In genomic region chr4:10911417-10911816, GRCm38 (mm10) we compare ENCODE assay signal across 8 mouse cellular contexts. TPM values are rescaled to one million over a fixed set of nuclear protein-coding genes. Genes with fewer than 3 reads are reported as not detected.
A peak's percentile ranks its signal among the peaks of the same experiment; 100 is the strongest.
DNase-seq lines count a peak whose midpoint lies in the region; ATAC-seq and TF ChIP-seq lines count a peak whose summit lies in the region.
"Not testable (repeated sequence)": the region's sequence is repeated elsewhere in the genome, so short reads cannot be mapped to it uniquely, and the experiment has no call there.

No protein-coding gene starts in this region.

- not testable (repeated sequence) for TF ChIP-seq CTCF in kidney, adult 2 months (conservative IDR thresholded peaks at IDR 0.05; ENCODE audit: insufficient read depth, insufficient read length, low read depth, low read length)

- not testable (repeated sequence) for H3K9ac ChIP-seq in intestine, embryonic 16.5 days (ENCODE audit: low read depth, low read length); liver, embryonic 12.5 days; lung, embryonic 16.5 days (ENCODE audit: low read length); stomach, embryonic 15.5 days

- not testable (repeated sequence) for TF ChIP-seq POLR2A in kidney, adult 2 months (IDR thresholded peaks at IDR 0.05; ENCODE audit: low read depth, low read length)

- H3K4me2 ChIP-seq in intestine, embryonic 16.5 days (ENCODE audit: low read depth, low read length) = peak overlapping the region; percentile 19; the same call in 1 of the 2 replicates
- H3K4me2 ChIP-seq in liver, embryonic 12.5 days = 0 out of 2 replicates have a peak overlapping the region, but pooled peaks have one; percentile 5
- H3K4me2 ChIP-seq in lung, embryonic 16.5 days (ENCODE audit: low read depth, low read length); stomach, embryonic 15.5 days: not testable (repeated sequence)

- not testable (repeated sequence) for H3K36me3 ChIP-seq in intestine, embryonic 16.5 days (ENCODE audit: control insufficient read depth, insufficient read depth, low read length); kidney, adult 2 months (ENCODE audit: control insufficient read depth, insufficient read depth, low read length); liver, embryonic 12.5 days; lung, embryonic 16.5 days (ENCODE audit: control insufficient read depth, insufficient read depth, low read length); stomach, embryonic 15.5 days

- not testable (repeated sequence) for H3K9me3 ChIP-seq in intestine, embryonic 16.5 days (ENCODE audit: control insufficient read depth, low read length); liver, embryonic 12.5 days (replicated peaks); lung, embryonic 16.5 days (ENCODE audit: control insufficient read depth, low read length); stomach, embryonic 15.5 days

- 34% methylated on average over 7 of the region's 7 CpGs for WGBS in intestine, embryonic 16.5 days
- WGBS in kidney, adult 2 months = 31% methylated on average over 7 of the region's 7 CpGs
- whole genome bisulfite sequencing in liver, embryonic 12.5 days (ENCODE audit: insufficient replicate concordance) = 43% methylated on average over 7 of the region's 7 CpGs
- WGBS in lung, embryonic 16.5 days = 31% methylated on average over 7 of the region's 7 CpGs
- 37% methylated on average over 7 of the region's 7 CpGs for WGBS in stomach, embryonic 15.5 days

- ATAC-seq in intestine, embryonic 16.5 days = peak; percentile 60
- not testable (repeated sequence) for ATAC-seq in liver, embryonic 12.5 days
- peak; percentile 50; the same call in 1 of the 2 replicates for ATAC-seq in lung, embryonic 16.5 days (ENCODE audit: low read depth)
- 0 out of 2 replicates have a peak, but pooled peaks have one; percentile 16 for ATAC-seq in stomach, embryonic 15.5 days (ENCODE audit: insufficient read depth, low FRiP score, low read depth)

- H3K4me3 ChIP-seq in intestine, embryonic 16.5 days (ENCODE audit: low read length); kidney, adult 2 months (ENCODE audit: insufficient read depth, low read depth, low read length); liver, embryonic 12.5 days; lung, embryonic 16.5 days (ENCODE audit: low read length); stomach, embryonic 15.5 days (replicated peaks): not testable (repeated sequence)

- H3K27me3 ChIP-seq in intestine, embryonic 16.5 days (replicated peaks; ENCODE audit: control insufficient read depth, insufficient read depth, low read length); kidney, adult 2 months (replicated peaks; ENCODE audit: control insufficient read depth, insufficient read depth, low read length); liver, embryonic 12.5 days (replicated peaks); lung, embryonic 16.5 days (ENCODE audit: control insufficient read depth, insufficient read depth, low read depth, low read length); stomach, embryonic 15.5 days (replicated peaks): not testable (repeated sequence)

- not testable (repeated sequence) for H3K27ac ChIP-seq in intestine, embryonic 16.5 days (ENCODE audit: low read length); kidney, adult 2 months (ENCODE audit: insufficient read depth, low read depth, low read length); liver, embryonic 12.5 days; lung, embryonic 16.5 days (ENCODE audit: low read length); stomach, embryonic 15.5 days

- H3K4me1 ChIP-seq in intestine, embryonic 16.5 days (ENCODE audit: control insufficient read depth, insufficient read depth, low read length); kidney, adult 2 months (ENCODE audit: control insufficient read depth, insufficient read depth, low read length); lung, embryonic 16.5 days (replicated peaks; ENCODE audit: control insufficient read depth, insufficient read depth, low read length); stomach, embryonic 15.5 days: not testable (repeated sequence)
- peaks cover 49% of the 10 kb centered on the region for H3K4me1 ChIP-seq in liver, embryonic 12.5 days

- peak; percentile 72 for DNase-seq in kidney, adult 2 months
- DNase-seq in kidney, postnatal 14 days = peak; percentile 40
- DNase-seq in lung, postnatal 25 days (ENCODE audit: low spot score) = peak; percentile 65
- peak; percentile 50 to 64 for DNase-seq in urinary bladder, postnatal 36 days (ENCODE audit: low spot score in 2 of 2)

RNA-seq across cellular contexts. Expression of gene 2610301B20Rik, which starts 37.1 kb away (rescaled TPM):
- polyA plus RNA-seq in intestine, embryonic 16.5 days (2015; fragmentation: Nextera tagmentation; extraction: Ambion mirVana) = 18.8 and 22.0 TPM in 2 replicates
- polyA plus RNA-seq in kidney, adult 2 months (2012; rRNA removed) = 5.3 and 7.0 TPM in 2 replicates
- 15.0 and 15.8 TPM in 2 replicates for polyA plus RNA-seq in liver, embryonic 12.5 days (2016; fragmentation: Nextera tagmentation; extraction: Ambion mirVana)
- 32.5 and 32.6 TPM in 2 replicates for polyA plus RNA-seq in lung, embryonic 16.5 days (2015; fragmentation: Nextera tagmentation; extraction: Ambion mirVana)
- 24.2 and 25.5 TPM in 2 replicates for polyA plus RNA-seq in stomach, embryonic 15.5 days (2015; fragmentation: Nextera tagmentation; extraction: Ambion mirVana)
